Mouse (Mus musculus) testis, adult 2 months (tissue): ENCODE data around the gene Fam120a.

ENCODE experiments used
- CTCF ChIP-seq: fragments of 200-500 bp; IDR thresholded peaks from 2 replicates; pipeline ENCODE4 v1.5.1; 2012; ENCODE audit warnings: low read depth, mild to moderate bottlenecking, inconsistent platforms, low read length, moderate library complexity; ENCODE audit not compliant: control insufficient read depth, insufficient read depth, insufficient replicate concordance
- POLR2A ChIP-seq: fragments of 200-500 bp; IDR thresholded peaks from 2 replicates; pipeline ENCODE4 v1.6.1; 2012; ENCODE audit warnings: low read depth, mild to moderate bottlenecking, inconsistent platforms, low read length, moderate library complexity; ENCODE audit not compliant: control insufficient read depth

DNA sequence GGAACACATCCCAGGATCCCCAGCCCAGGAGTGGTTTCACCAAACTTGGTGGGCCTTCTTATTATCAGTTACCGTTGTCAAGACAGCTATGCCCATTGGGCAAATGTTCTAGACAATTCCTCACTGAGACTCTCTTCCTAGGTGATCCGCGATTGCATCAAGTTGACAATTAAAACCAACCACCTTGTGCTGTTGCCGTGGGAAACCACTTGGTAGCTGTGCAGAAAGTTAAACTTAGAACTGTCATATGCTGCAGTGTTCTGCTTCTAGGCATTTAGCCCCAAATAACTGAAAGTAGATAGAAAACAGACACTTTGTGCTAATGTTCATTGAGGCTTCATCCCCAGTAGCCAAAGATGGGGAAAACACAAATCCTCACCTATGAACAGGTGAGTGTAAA, 28.9 kb upstream of the Fam120a start:
- TF ChIP-seq POLR2A (no peak), CTCF (no peak)
